Mouse (Mus musculus): Measurements from ENCODE around the gene Cklf.

GRCm38 (mm10) chr8:104239418-104239861 lies 11.2 kb upstream of the Cklf start:
- TF ChIP-seq CTCF (IDR thresholded peaks at IDR 0.05; ENCODE audit: control insufficient read depth, insufficient read depth, low read length) (no peak), POLR2A (IDR thresholded peaks at IDR 0.05; ENCODE audit: borderline replicate concordance, control insufficient read depth, low read depth, low read length) (no peak)
